Comparison of ENCODE assay signal across 7 mouse cellular contexts in genomic region chr17:7102945-7103344, GRCm38 (mm10).
DNase-seq lines count a peak whose midpoint lies in the region; ATAC-seq and TF ChIP-seq lines count a peak whose summit lies in the region.
"Not testable (repeated sequence)": the region's sequence is repeated elsewhere in the genome, so short reads cannot be mapped to it uniquely, and the experiment has no call there.

No protein-coding gene starts in this region.

- H3K9me3 ChIP-seq in lung, embryonic 16.5 days (ENCODE audit: control insufficient read depth, low read length); midbrain, embryonic 13.5 days; stomach, postnatal 0 days (ENCODE audit: control insufficient read depth, low read length): not testable (repeated sequence)

- H3K36me3 ChIP-seq in lung, embryonic 16.5 days (ENCODE audit: control insufficient read depth, insufficient read depth, low read length); midbrain, embryonic 13.5 days; stomach, postnatal 0 days (ENCODE audit: control insufficient read depth, insufficient read depth, low read length): not testable (repeated sequence)

- H3K4me2 ChIP-seq in lung, embryonic 16.5 days (ENCODE audit: low read depth, low read length); midbrain, embryonic 13.5 days (replicated peaks); stomach, postnatal 0 days (replicated peaks; ENCODE audit: low read depth): not testable (repeated sequence)

- not testable (repeated sequence) for H3K9ac ChIP-seq in lung, embryonic 16.5 days (ENCODE audit: low read length); midbrain, embryonic 13.5 days (replicated peaks); stomach, postnatal 0 days (ENCODE audit: low read length)

- DNase-seq in stomach, postnatal 0 days (ENCODE audit: low spot score) = not testable (repeated sequence)

- not testable (repeated sequence) for H3K27me3 ChIP-seq in lung, embryonic 16.5 days (ENCODE audit: control insufficient read depth, insufficient read depth, low read depth, low read length); midbrain, embryonic 13.5 days; stomach, postnatal 0 days (ENCODE audit: control insufficient read depth, insufficient read depth, low read length)

- not testable (repeated sequence) for H3K27ac ChIP-seq in lung, embryonic 16.5 days (ENCODE audit: low read length); midbrain, embryonic 13.5 days; stomach, postnatal 0 days (replicated peaks)

- not testable (repeated sequence) for H3K4me1 ChIP-seq in lung, embryonic 16.5 days (replicated peaks; ENCODE audit: control insufficient read depth, insufficient read depth, low read length); midbrain, embryonic 13.5 days (replicated peaks); stomach, postnatal 0 days (replicated peaks; ENCODE audit: control insufficient read depth, insufficient read depth)

- not testable (repeated sequence) for TF ChIP-seq CTCF in stomach, postnatal 0 days (IDR thresholded peaks at IDR 0.05; ENCODE audit: low read depth)

- no CpG with 5 or more reads among the region's 7 CpGs for WGBS in lung, embryonic 16.5 days
- WGBS in midbrain, embryonic 13.5 days = no CpG with 5 or more reads among the region's 7 CpGs
- no CpG with 5 or more reads among the region's 7 CpGs for WGBS in stomach, postnatal 0 days

- not testable (repeated sequence) for H3K4me3 ChIP-seq in lung, embryonic 16.5 days (ENCODE audit: low read length); midbrain, embryonic 13.5 days (replicated peaks); stomach, postnatal 0 days (ENCODE audit: low read depth, low read length)

- ATAC-seq in common myeloid progenitor, adult 5-6 weeks (replicated peaks; ENCODE audit: low read depth, poor library complexity, severe bottlenecking) = peak; percentile 75
- ATAC-seq in frontal cortex, adult (ENCODE audit: low TSS enrichment) = peak; percentile 78
- peak; percentile 68 to 71 for ATAC-seq in hematopoietic stem cell, adult 5-6 weeks (replicated peaks in 1 of 2; ENCODE audit: insufficient read depth in 1 of 2, low FRiP score in 2 of 2, low TSS enrichment in 1 of 2, low read depth in 1 of 2, poor library complexity in 2 of 2, severe bottlenecking in 2 of 2)
- peak; percentile 41 for ATAC-seq in inflammation-experienced regulatory T-cells, adult 6 months
- ATAC-seq in lung, embryonic 16.5 days (ENCODE audit: low read depth) = peak; percentile 54; the same call in 1 of the 2 replicates
- peak; percentile 77 for ATAC-seq in midbrain, embryonic 13.5 days
- 0 out of 2 replicates have a peak, but pooled peaks have one; percentile 54 for ATAC-seq in stomach, postnatal 0 days (ENCODE audit: low FRiP score, low TSS enrichment)

- TF ChIP-seq EP300 in stomach, postnatal 0 days (optimal IDR thresholded peaks at IDR 0.05) = not testable (repeated sequence)
